Mouse (Mus musculus) T-helper 17 cell (primary cell): ENCODE results near the gene Atr.
"Not testable (repeated sequence)": the region's sequence is repeated elsewhere in the genome, so short reads cannot be mapped to it uniquely, and the experiment has no call there.

Source experiments
- in situ Hi-C, 2 experiments: fragments of 300-600 bp; cut with MboI, MseI; formaldehyde crosslinking; loops; 1 replicate in 1 of 2; 2 replicates in 1 of 2; pipeline ENCODE4 v1.15.1; 2025; ENCODE audit warnings: high pct_unique_total_duplicates in 2 of 2

The Atr gene

GRCm38 (mm10) chr9:95897392-95897791 is 40.0 kb downstream of the Atr start:
- in situ Hi-C loops: no loop called here

GRCm38 (mm10) chr9:95932855-95933254 is 75.5 kb downstream of the Atr start:
- in situ Hi-C loops: no loop called here

GRCm38 (mm10) chr9:95953658-95954057 is 96.3 kb downstream of the Atr start:
- in situ Hi-C loops: no loop called here

- in situ Hi-C loops: no loop called here
Measured at GRCm38 (mm10) chr9:95954226-95954584, 96.8 kb downstream of the Atr start.

GRCm38 (mm10) chr9:95954585-95955461 is 97.4 kb downstream of the Atr start, which contains the start of gene Xrn1:
TSS of gene Xrn1 (plus strand) at chr9:95954760.
- in situ Hi-C loops: no loop called here

- in situ Hi-C loops: no loop called here
Measured at GRCm38 (mm10) chr9:95957611-95958010, 100.2 kb downstream of the Atr start.

GRCm38 (mm10) chr9:95958041-95958730 is 100.8 kb downstream of the Atr start:
- in situ Hi-C loops: no loop called here

- in situ Hi-C loops: not testable (repeated sequence)
Measured at GRCm38 (mm10) chr9:95958731-95959105, 101.3 kb downstream of the Atr start.

GRCm38 (mm10) chr9:95959246-95959645 is 101.8 kb downstream of the Atr start:
- in situ Hi-C loops: no loop called here

GRCm38 (mm10) chr9:95959732-95960428 is 102.5 kb downstream of the Atr start:
- in situ Hi-C loops: no loop called here

- in situ Hi-C loops: no loop called here
Measured at GRCm38 (mm10) chr9:95961058-95961457, 103.7 kb downstream of the Atr start.

- in situ Hi-C loops: no loop called here
Measured at GRCm38 (mm10) chr9:95964037-95964436, 106.6 kb downstream of the Atr start.

- in situ Hi-C loops: no loop called here
Measured at GRCm38 (mm10) chr9:95978279-95978678, 120.9 kb downstream of the Atr start.

GRCm38 (mm10) chr9:95979896-95980295 is 122.5 kb downstream of the Atr start:
- in situ Hi-C loops: no loop called here

GRCm38 (mm10) chr9:95992255-95992654 is 134.9 kb downstream of the Atr start:
- in situ Hi-C loops: no loop called here
